Mouse (Mus musculus): ENCODE measurements around the gene Chd1.
A peak's percentile ranks its signal among the peaks of the same experiment; 100 is the strongest.

Chd1 gene

DNA sequence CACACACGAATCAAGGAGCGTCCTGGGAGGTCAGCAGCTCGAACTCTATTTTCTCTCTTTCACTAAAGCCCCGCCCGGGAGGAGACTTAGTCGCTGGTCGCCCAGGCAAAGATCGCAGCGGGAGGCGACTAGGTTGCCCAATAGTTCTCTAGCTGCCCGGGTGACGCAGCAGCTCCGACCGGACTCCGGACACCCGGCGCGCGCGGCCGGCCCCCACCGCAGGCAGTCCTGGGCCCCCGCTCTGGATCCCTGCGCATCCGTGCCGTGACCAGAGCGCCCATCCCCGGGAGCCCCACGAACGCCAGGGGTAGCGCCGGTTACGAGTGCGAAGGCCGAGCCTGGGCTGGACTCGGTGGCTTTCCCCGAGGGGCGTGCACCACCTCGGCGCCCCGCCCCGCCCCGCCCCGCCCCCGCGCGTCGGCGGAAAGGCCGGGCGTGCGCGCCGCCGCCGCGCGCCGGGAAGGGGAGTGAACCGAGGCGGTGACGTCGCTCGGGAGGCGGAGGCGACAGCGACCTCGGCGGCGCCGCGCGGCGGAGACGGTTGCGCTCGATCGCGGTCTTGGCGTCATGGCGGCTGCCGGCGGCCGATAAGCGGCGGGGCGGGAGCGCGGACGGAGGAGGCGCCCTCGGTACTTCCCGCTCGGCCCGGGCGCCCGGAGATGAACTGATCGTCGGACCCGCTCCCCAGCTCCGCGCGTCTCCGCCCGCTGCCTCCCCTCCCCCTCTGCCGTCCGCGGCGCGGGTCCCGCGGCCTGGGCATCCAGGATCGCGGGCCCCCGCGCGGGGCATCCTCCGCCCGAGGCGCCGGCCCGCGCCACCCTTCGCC lies at the start of gene Chd1:
TSS of gene Chd1 (plus strand) at position 493 of the 826 bp plus-strand sequence.
- DNase-seq (ENCODE audit: low read depth): peak; percentile 93

- DNase-seq (ENCODE audit: low read depth): no peak
Measured at GRCm38 (mm10) chr17:15656881-15657607, 47.7 kb upstream of the Chd1 start.

GRCm38 (mm10) chr17:15672870-15673269 lies 31.9 kb upstream of the Chd1 start:
- DNase-seq (ENCODE audit: low read depth): no peak

DNA sequence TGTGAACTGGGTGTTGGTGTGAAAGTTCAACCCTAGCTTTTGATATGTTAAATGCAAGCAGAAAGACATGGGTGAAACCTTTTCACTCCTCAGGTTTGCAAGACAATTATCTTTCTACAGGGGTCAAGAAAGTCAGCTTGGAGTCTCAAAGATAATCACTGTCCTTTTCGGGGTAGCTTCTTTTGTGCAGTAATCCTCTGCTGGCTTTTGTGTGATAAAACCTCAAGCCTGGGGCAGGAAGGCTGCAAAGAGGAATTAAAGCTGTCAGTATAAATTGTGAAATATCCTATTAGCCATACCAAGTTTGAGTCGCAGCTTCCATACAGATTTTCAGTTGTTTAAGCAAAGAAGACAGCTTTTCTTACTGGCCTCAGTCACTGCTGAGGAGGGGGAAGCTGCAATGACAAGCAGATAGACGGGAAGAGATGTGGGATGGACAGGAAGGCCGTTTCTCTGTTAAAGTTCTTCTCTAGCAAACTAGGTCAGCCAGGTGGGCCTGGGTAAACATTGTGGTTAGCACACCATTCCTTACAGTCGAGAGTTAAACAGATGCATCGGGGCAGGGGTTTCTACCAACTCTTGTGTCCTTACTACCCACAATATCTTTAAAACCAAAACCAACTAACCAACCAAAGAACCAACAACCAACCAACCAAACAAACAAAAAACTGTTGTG lies 26.7 kb upstream of the Chd1 start:
- no peak for DNase-seq (ENCODE audit: low read depth)

- DNase-seq (ENCODE audit: low read depth): no peak
Measured at GRCm38 (mm10) chr17:15679966-15680630, 24.7 kb upstream of the Chd1 start.

DNA sequence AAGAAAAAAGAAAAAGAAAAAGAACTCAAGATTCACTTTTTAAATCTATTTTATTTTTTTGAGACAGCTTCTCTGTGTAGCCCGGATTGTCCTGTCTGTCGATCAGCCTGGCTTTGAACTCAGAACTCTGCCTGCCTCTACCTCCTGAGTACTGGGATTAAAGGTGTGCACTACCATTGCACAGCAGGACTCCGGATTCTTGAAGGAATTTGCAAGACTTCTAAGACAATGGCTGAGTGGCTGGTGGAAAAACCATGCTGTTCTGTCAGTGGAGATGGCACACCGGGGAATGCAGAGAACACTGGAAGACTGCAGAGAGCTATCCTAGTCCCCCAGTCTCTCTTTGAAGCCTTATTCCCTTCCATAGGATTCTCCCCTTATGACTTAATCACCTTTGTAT lies 24.1 kb upstream of the Chd1 start:
- no peak for DNase-seq (ENCODE audit: low read depth)

DNA sequence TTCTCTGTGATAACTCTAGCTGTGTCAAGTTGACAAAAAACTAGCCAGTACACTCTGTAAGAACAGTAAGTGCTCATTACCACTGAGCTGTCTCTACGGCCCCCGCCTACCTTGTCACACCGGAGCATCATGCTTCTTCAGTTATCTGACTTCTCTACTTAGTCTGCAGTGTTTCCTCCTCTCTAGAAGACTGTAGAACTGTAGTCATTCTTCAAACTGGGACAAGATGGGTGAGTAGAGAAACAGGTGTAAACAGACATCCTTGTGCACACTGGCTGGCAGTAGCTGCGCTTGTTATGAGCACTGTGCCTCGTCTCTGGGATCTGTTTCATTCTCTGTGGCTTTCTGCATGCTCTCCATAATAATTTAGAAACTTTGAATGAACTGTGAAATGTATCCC lies 18.4 kb upstream of the Chd1 start:
- DNase-seq (ENCODE audit: low read depth): no peak

- DNase-seq (ENCODE audit: low read depth): no peak
Measured at GRCm38 (mm10) chr17:15690304-15690703, 14.5 kb upstream of the Chd1 start.

GRCm38 (mm10) chr17:15695566-15695965 lies 9.2 kb upstream of the Chd1 start:
- no peak for DNase-seq (ENCODE audit: low read depth)

- no peak for DNase-seq (ENCODE audit: low read depth)
Measured at GRCm38 (mm10) chr17:15698956-15699355, 5.8 kb upstream of the Chd1 start.

DNA sequence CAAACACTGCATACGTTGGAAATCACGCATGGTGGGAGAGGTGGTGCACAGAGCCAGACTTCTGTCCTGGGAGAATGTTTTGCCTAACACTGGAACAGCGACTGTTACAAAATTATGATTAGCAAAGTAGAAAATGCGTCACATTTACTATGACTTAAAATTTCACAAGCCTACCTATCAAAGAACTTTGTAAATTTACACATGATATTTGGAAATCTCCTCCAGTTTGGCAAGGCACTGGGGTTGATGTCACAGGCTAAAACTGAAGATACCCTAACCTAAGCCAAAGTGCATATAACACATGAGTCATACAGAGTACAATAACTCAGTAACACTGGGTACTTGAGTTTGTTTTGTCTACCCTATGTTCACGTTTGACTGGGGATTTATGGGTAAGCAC lies 3.3 kb upstream of the Chd1 start:
- no peak for DNase-seq (ENCODE audit: low read depth)

DNA sequence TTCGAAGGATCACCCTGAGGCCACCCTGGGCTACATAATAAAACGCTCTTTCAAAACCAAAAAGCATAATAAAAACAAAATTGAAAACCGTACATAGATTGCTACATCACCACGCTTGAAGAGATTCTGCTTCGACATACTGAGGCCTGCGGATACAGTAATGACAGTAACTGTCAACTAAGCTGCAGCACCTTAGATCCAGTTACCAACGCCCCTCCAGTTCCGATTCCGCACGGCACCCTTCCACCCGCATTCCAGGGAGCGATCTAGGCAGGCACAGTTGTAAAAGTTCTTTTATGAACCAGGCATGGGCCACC lies 651 bp upstream of the Chd1 start:
- no peak for DNase-seq (ENCODE audit: low read depth)

GRCm38 (mm10) chr17:15705303-15706284 lies 827 bp downstream of the Chd1 start:
- DNase-seq (ENCODE audit: low read depth): peak; percentile 89

GRCm38 (mm10) chr17:15714507-15714906 lies 9.7 kb downstream of the Chd1 start:
- peak; percentile 29 for DNase-seq (ENCODE audit: low read depth)

DNA sequence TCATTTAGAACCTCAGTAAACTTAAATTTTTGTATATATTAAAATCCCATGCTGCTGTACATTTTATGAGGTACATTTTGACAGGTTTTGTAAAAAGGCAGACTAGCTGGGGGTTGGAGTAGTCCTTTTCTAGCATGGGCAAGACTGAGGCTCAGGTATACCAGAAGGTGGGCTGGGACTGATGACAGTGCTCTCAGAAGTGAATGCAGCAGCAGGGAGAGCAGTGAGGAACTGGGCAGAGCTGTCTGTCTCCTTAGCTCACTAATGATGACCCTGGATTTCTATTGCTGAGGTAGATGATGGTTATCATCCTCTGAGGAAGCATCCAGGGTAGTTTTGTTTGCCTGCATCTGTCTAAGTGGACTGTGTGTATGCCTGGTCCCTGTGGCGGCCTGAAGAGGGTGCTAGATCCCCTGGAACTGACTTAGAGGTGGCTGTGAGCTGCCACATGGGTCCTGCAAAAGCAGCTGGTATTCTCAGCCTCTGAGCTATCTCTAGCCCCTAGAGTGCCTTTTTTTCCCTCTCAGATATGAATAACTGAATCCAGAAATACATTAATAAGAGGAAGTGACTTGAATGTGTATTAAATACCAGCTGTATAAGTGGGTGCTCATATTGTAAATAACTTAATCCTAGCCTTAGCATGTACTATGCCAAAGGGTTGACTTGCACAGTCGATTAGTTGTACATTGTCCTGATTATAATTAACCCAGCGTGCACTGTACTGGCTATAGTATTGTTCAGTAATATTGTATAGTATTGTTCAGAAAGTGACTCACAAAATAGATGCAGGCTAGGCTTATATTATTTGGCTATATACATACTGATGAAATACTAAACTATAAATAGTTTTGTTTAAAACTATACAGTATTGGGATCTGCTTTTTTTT lies 10.5 kb downstream of the Chd1 start:
- DNase-seq (ENCODE audit: low read depth): peak; percentile 71

GRCm38 (mm10) chr17:15715940-15716339 lies 11.2 kb downstream of the Chd1 start:
- DNase-seq (ENCODE audit: low read depth): no peak

DNA sequence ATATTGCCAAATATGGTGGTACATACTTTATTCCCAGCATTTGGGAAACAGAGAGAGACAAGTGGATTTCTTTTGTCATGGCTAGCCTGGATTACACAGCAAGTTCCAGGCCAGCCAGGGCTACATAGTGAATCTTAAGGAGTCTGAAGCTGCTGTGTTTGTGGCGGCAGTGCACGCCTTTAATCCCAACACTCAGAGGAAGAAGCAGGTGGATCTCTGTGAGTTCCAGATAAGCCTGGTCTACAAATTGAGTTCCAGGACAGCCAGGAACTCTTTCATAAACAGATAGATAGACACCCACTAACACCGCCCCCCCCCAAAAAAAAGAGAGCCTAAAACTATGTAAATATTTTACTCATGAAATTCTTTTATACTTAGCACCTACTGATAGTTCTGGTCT lies 16.1 kb downstream of the Chd1 start:
- DNase-seq (ENCODE audit: low read depth): no peak

DNA sequence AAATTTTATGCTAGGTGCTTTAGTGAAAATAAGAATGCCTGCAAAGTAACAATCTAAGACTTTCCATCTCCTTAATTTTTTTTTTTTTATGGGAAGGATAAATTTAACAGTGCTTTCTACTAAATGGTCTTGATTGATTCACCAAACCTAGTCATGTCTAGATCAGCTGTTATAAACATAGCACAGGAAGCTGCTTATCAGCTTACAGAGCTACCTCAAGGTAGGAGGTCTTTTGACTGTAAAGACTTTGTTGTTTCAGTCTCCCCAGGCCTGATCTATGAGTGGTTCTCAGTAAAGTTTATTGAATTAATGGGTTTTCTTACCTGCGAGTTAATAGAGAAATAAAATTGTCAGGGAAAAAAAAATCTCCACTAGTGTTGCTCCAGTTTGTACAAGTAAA lies 18.5 kb downstream of the Chd1 start:
- DNase-seq (ENCODE audit: low read depth): peak; percentile 45

DNA sequence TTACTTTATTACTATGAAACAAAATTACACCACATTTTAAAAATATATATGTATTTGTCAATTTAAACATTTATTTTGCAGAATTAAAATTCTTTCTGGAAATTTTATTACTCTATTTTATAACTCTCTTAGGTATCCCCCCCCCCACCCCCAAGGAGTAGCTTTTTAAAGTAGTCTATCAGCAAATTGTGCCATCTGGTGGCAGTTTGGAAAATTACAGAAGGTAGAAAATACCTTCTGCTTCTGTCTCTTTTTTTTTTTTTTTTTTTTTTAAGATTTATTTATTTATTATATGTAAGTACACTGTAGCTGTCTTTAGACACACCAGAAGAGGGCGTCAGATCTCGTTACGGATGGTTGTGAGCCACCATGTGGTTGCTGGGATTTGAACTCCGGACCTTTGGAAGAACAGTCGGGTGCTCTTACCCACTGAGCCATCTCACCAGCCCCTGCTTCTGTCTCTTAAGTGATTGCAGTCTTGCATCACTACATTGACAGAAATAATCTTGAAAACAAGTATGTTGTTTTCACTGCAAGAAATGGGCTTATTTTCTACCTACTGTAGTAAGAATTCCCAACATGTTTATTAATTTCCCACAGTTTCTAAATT lies 19.2 kb downstream of the Chd1 start:
- DNase-seq (ENCODE audit: low read depth): peak; percentile 86

DNA sequence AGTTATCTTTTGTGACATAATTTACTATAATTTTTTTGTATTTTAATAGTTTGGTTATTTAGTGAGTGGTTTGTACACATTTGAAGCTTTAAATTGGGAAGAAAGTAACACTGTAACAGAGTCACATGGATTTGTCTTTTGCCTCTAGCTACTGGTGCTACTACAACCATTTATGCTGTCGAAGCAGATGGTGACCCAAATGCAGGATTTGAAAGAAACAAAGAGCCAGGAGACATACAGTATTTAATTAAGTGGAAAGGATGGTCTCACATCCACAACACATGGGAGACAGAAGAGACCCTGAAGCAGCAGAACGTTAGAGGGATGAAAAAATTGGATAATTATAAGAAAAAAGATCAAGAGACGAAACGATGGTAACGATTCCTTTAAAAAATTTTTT lies 26.9 kb downstream of the Chd1 start:
- no peak for DNase-seq (ENCODE audit: low read depth)
